Mouse (Mus musculus): ENCODE measurements around the gene Trim14. TPM values are rescaled to one million over a fixed set of nuclear protein-coding genes. Genes with fewer than 3 reads are reported as not detected.
"Not testable (repeated sequence)": the region's sequence is repeated elsewhere in the genome, so short reads cannot be mapped to it uniquely, and the experiment has no call there.

The Trim14 gene
- total and polyA plus RNA-seq, 2 experiments from 2014 or later: 0.73 to 1.4 TPM

- no peak for DNase-seq
- 65% methylated on average over 1 of the region's 1 CpGs for WGBS
- Histone ChIP-seq H3K9me3 (ENCODE audit: low read length) (no peaks in the 10 kb centered on the region; the same call in 1 of the 2 replicates), H3K36me3 (ENCODE audit: insufficient read depth) (peaks cover 6% of the 10 kb centered on the region; the same call in 1 of the 2 replicates), H3K4me3 (ENCODE audit: low read depth, low read length) (no peak overlapping the region), H3K4me1 (ENCODE audit: insufficient read depth) (no peaks in the 10 kb centered on the region), H3K27ac (ENCODE audit: low read depth, low read length) (no peak overlapping the region), H3K9ac (no peak overlapping the region), H3K4me2 (ENCODE audit: low read depth) (no peak overlapping the region), H3K27me3 (ENCODE audit: insufficient read depth, low read length) (no peaks in the 10 kb centered on the region)
- no peak for TF ChIP-seq CTCF (IDR thresholded peaks at IDR 0.05; ENCODE audit: low read depth)
- no peak for ATAC-seq
Observed at GRCm38 (mm10) chr4:46578228-46578627, 42.3 kb upstream of the Trim14 start.

- not testable (repeated sequence) for ATAC-seq
- WGBS: 91% methylated on average over 6 of the region's 10 CpGs
Observed at GRCm38 (mm10) chr4:46575509-46576284, 39.8 kb upstream of the Trim14 start.

GRCm38 (mm10) chr4:46574841-46575240 lies 38.9 kb upstream of the Trim14 start:
- 90% methylated on average over 10 of the region's 12 CpGs for WGBS
- H3K27ac ChIP-seq (ENCODE audit: low read depth, low read length): no peak overlapping the region
- H3K27me3 ChIP-seq (ENCODE audit: insufficient read depth, low read length): no peaks in the 10 kb centered on the region
- ATAC-seq (no peak), DNase-seq (no peak)
- 0 out of 2 replicates have a peak, but pooled peaks cover 3% of the 10 kb centered on the region for H3K9me3 ChIP-seq (ENCODE audit: low read length)
- H3K4me1 ChIP-seq (ENCODE audit: insufficient read depth): no peaks in the 10 kb centered on the region
- peaks cover 6% of the 10 kb centered on the region; the same call in 1 of the 2 replicates for H3K36me3 ChIP-seq (ENCODE audit: insufficient read depth)
- H3K4me2 ChIP-seq (ENCODE audit: low read depth): no peak overlapping the region
- no peak overlapping the region for H3K9ac ChIP-seq
- H3K4me3 ChIP-seq (ENCODE audit: low read depth, low read length): no peak overlapping the region
- TF ChIP-seq CTCF (IDR thresholded peaks at IDR 0.05; ENCODE audit: low read depth): no peak

More at GRCm38 (mm10) chr4:46575509-46576284, 39.8 kb upstream of the Trim14 start:
- H3K9me3 ChIP-seq (ENCODE audit: low read length); H3K36me3 ChIP-seq (ENCODE audit: insufficient read depth); H3K4me1 ChIP-seq (ENCODE audit: insufficient read depth); H3K27me3 ChIP-seq (ENCODE audit: insufficient read depth, low read length); H3K27ac ChIP-seq (ENCODE audit: low read depth, low read length); H3K4me3 ChIP-seq (ENCODE audit: low read depth, low read length); DNase-seq; H3K9ac ChIP-seq; H3K4me2 ChIP-seq (ENCODE audit: low read depth): not testable (repeated sequence)

DNA sequence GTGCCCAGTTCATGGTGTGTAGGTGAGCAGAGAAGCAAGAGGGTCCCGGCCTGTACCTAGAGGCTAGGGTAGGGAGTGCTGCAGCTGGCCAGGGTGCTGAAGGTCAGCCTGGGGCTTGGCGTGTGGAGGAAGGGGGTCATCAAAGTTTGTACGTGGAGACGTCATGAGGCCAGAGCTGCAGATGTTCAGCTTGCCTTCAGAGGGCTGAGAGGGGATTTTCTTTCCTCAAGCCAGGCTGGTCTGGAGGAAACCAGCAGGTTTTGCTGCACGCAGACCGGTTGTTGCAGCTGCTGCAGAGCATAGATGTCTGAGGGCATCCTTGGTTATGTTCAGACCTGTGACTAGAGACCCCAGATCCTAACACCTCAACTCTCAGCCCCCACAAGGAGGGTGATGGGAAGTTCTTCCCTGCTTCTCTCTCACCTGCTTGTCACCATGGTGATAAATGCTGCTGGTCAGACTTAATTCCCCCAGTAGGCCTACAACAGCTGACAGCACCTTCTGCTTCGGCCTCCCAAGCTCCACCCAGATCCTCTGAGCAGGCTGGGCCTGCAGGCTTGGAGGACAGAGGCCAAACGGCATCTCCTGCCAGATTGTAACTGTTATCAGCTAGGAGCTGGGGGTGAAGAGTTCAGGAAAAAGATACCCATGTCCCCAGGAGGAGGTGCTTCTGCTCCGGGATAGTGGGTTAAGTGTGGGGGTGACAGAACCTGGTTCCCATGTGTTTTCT lies 38.2 kb upstream of the Trim14 start:
- Histone ChIP-seq H3K9me3 (ENCODE audit: low read length) (0 out of 2 replicates have a peak, but pooled peaks cover 3% of the 10 kb centered on the region), H3K4me1 (ENCODE audit: insufficient read depth) (no peaks in the 10 kb centered on the region), H3K4me3 (ENCODE audit: low read depth, low read length) (no peak overlapping the region), H3K4me2 (ENCODE audit: low read depth) (no peak overlapping the region), H3K27me3 (ENCODE audit: insufficient read depth, low read length) (no peaks in the 10 kb centered on the region), H3K27ac (ENCODE audit: low read depth, low read length) (no peak overlapping the region), H3K36me3 (ENCODE audit: insufficient read depth) (peaks cover 6% of the 10 kb centered on the region; the same call in 1 of the 2 replicates), H3K9ac (no peak overlapping the region)
- WGBS: 70% methylated on average over 9 of the region's 9 CpGs
- DNase-seq (no peak), ATAC-seq (no peak)
- TF ChIP-seq CTCF (IDR thresholded peaks at IDR 0.05; ENCODE audit: low read depth): no peak

GRCm38 (mm10) chr4:46572616-46573015 lies 36.7 kb upstream of the Trim14 start:
- H3K9me3 ChIP-seq (ENCODE audit: low read length): 0 out of 2 replicates have a peak, but pooled peaks cover 3% of the 10 kb centered on the region
- H3K9ac ChIP-seq: no peak overlapping the region
- no peaks in the 10 kb centered on the region for H3K27me3 ChIP-seq (ENCODE audit: insufficient read depth, low read length)
- H3K36me3 ChIP-seq (ENCODE audit: insufficient read depth): peaks cover 6% of the 10 kb centered on the region; the same call in 1 of the 2 replicates
- no peaks in the 10 kb centered on the region for H3K4me1 ChIP-seq (ENCODE audit: insufficient read depth)
- H3K27ac ChIP-seq (ENCODE audit: low read depth, low read length): no peak overlapping the region
- H3K4me3 ChIP-seq (ENCODE audit: low read depth, low read length): no peak overlapping the region
- DNase-seq: no peak
- no peak for ATAC-seq
- H3K4me2 ChIP-seq (ENCODE audit: low read depth): no peak overlapping the region
- WGBS: 85% methylated on average over 4 of the region's 4 CpGs
- TF ChIP-seq CTCF (IDR thresholded peaks at IDR 0.05; ENCODE audit: low read depth): no peak

DNA sequence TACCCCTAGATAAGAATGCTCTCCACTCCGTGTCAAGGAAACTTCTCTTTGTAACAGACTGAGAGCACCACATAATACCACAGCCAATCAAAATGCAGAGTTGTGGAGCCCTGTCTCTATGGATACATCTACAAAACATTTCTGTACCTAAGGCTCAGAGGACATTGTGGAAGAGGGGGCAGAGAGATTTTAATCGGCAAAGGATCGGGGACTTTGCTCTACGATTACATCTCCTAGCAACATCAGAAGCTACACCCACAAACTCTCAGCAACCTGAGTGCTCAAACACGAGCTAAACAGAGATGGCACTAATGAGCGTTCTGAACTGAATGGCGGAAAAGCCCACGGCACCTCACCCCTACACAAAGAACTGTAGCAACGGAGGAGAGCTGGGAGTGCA lies 35.8 kb upstream of the Trim14 start:
- no peak for TF ChIP-seq CTCF (IDR thresholded peaks at IDR 0.05; ENCODE audit: low read depth)
- DNase-seq (no peak), ATAC-seq (no peak)
- Histone ChIP-seq H3K4me2 (ENCODE audit: low read depth) (no peak overlapping the region), H3K27ac (ENCODE audit: low read depth, low read length) (no peak overlapping the region), H3K36me3 (ENCODE audit: insufficient read depth) (peaks cover 6% of the 10 kb centered on the region; the same call in 1 of the 2 replicates), H3K4me1 (ENCODE audit: insufficient read depth) (no peaks in the 10 kb centered on the region), H3K4me3 (ENCODE audit: low read depth, low read length) (no peak overlapping the region), H3K27me3 (ENCODE audit: insufficient read depth, low read length) (no peaks in the 10 kb centered on the region), H3K9ac (no peak overlapping the region), H3K9me3 (ENCODE audit: low read length) (0 out of 2 replicates have a peak, but pooled peaks cover 3% of the 10 kb centered on the region)
- WGBS: 86% methylated on average over 9 of the region's 9 CpGs

GRCm38 (mm10) chr4:46569671-46570070 lies 33.7 kb upstream of the Trim14 start:
- DNase-seq (peak; percentile 69), ATAC-seq (peak; percentile 75)
- TF ChIP-seq CTCF (IDR thresholded peaks at IDR 0.05; ENCODE audit: low read depth): no peak
- Histone ChIP-seq H3K4me3 (ENCODE audit: low read depth, low read length) (no peak overlapping the region), H3K27me3 (ENCODE audit: insufficient read depth, low read length) (no peaks in the 10 kb centered on the region), H3K27ac (ENCODE audit: low read depth, low read length) (no peak overlapping the region), H3K36me3 (ENCODE audit: insufficient read depth) (peaks cover 6% of the 10 kb centered on the region; the same call in 1 of the 2 replicates), H3K4me2 (ENCODE audit: low read depth) (no peak overlapping the region), H3K9ac (no peak overlapping the region), H3K4me1 (ENCODE audit: insufficient read depth) (no peaks in the 10 kb centered on the region), H3K9me3 (ENCODE audit: low read length) (0 out of 2 replicates have a peak, but pooled peaks cover 3% of the 10 kb centered on the region)
- WGBS: 24% methylated on average over 5 of the region's 5 CpGs
